11 mouse cellular contexts compared by ENCODE assay signal in the genomic region with DNA sequence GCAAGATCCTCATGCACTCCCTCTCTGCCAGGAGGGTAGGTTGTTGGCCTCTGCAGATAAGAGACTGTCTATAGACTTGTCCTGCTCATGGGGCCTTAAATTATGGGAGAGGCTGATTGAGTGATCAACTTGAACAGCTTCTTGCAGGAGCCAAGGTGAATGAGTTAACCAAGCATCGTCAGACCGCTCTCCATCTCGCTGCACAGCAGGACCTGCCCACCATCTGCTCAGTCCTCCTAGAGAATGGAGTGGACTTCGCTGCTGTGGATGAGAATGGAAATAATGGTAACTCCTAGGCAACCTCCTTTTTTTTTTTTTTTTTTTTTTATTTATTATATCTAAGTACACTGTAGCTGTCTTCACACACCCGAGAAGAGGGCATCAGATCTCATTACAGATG.
"Had no signal": no experiment of that assay in that cellular context is flagged by ENCODE, and none has a peak within 500 bp of the region (broad histone marks: within the 10 kb centered on the region; RNA-seq: fewer than 3 reads in every experiment).

No protein-coding gene starts in this region.

- H3K9me3 ChIP-seq: limb, embryonic 10.5 days; liver, embryonic 15.5 days; midbrain, embryonic 12.5 days; stomach, embryonic 15.5 days had no signal

- H3K27ac ChIP-seq: left cerebral cortex, adult 2 months; limb, embryonic 10.5 days; liver, embryonic 15.5 days; midbrain, embryonic 12.5 days; stomach, embryonic 15.5 days had no signal

- H3K4me3 ChIP-seq: left cerebral cortex, adult 2 months; limb, embryonic 10.5 days; liver, embryonic 15.5 days; midbrain, embryonic 12.5 days; stomach, embryonic 15.5 days had no signal

- DNase-seq: kidney, postnatal 25 days; lung, adult 2 months; lung, postnatal 36 days; right cerebral cortex, postnatal 14 days; thymus, adult 2 months; thymus, postnatal 25 days had no signal

- H3K27me3 ChIP-seq: liver, embryonic 15.5 days; midbrain, embryonic 12.5 days; stomach, embryonic 15.5 days had no signal

- H3K4me1 ChIP-seq: limb, embryonic 10.5 days; liver, embryonic 15.5 days; midbrain, embryonic 12.5 days; stomach, embryonic 15.5 days had no signal
